Mouse (Mus musculus) forebrain, embryonic 14.5 days (tissue): ENCODE results near the gene Cckar. TPM values are rescaled to one million over a fixed set of nuclear protein-coding genes. Genes with fewer than 3 reads are reported as not detected.
A peak's percentile ranks its signal among the peaks of the same experiment; 100 is the strongest.
"Not testable (repeated sequence)": the region's sequence is repeated elsewhere in the genome, so short reads cannot be mapped to it uniquely, and the experiment has no call there.

ENCODE experiments used
- ATAC-seq: fragments of 200-750 bp; cut with Nextera tagmentation; 2 replicates; pipeline ENCODE4 v1.8.0; 2017; ENCODE audit warnings: mild to moderate bottlenecking, moderate library complexity
- DNase-seq: peaks from one replicate; pipeline ENCODE4 v3.0.0-alpha.2; 2015; ENCODE audit warnings: low spot score
- H3K27ac ChIP-seq: fragments of 300-500 bp; sonication (generic); 2 replicates; pipeline ENCODE4 v1.5.1; 2014; ENCODE audit warnings: low read depth, mild to moderate bottlenecking, control low read depth, low read length, moderate library complexity
- H3K27me3 ChIP-seq: fragments of 300-500 bp; sonication (generic); replicated peaks from 2 replicates; pipeline ENCODE4 v1.6.1; 2014; ENCODE audit warnings: low read length, control low read depth, mixed read lengths; ENCODE audit not compliant: control insufficient read depth, insufficient read depth
- H3K36me3 ChIP-seq: fragments of 300-500 bp; sonication (generic); 2 replicates; pipeline ENCODE4 v1.6.1; 2014; ENCODE audit warnings: low read length, control low read depth; ENCODE audit not compliant: control insufficient read depth, insufficient read depth
- H3K4me1 ChIP-seq: fragments of 300-500 bp; sonication (generic); 2 replicates; pipeline ENCODE4 v1.6.1; 2014; ENCODE audit warnings: antibody characterized with exemption, low read length, control low read depth; ENCODE audit not compliant: control insufficient read depth, insufficient read depth
- H3K4me2 ChIP-seq: fragments of 300-500 bp; sonication (generic); 2 replicates; pipeline ENCODE4 v1.6.1; 2014; ENCODE audit warnings: mild to moderate bottlenecking, control low read depth, low read length
- H3K4me3 ChIP-seq: fragments of 300-500 bp; sonication (generic); 2 replicates; pipeline ENCODE4 v1.5.1; 2014; ENCODE audit warnings: low read depth, low read length, control low read depth
- H3K9ac ChIP-seq: fragments of 300-500 bp; sonication (generic); 2 replicates; pipeline ENCODE4 v1.6.1; 2014; ENCODE audit warnings: mild to moderate bottlenecking, low read length, control low read depth, moderate library complexity
- H3K9me3 ChIP-seq: fragments of 300-500 bp; sonication (generic); replicated peaks from 2 replicates; pipeline ENCODE4 v1.6.1; 2016; ENCODE audit warnings: low read length, control low read depth, mixed read lengths; ENCODE audit not compliant: control insufficient read depth
- WGBS: fragments of 180-500 bp; shearing (Covaris S2); extraction: QIAGEN DNeasy Blood & Tissue Kit; methylation state at CpG from one replicate; pipeline ENCODE4 v1.1.7; 2014; 5-methylcytosine and 5-hydroxymethylcytosine counted together
- polyA plus RNA-seq: library from polyadenylated mRNA; unstranded; fragments of >200 nt; fragmentation: Nextera tagmentation; extraction: Ambion mirVana; gene quantifications from 2 replicates; pipeline ENCODE4 v1.2.1, GENCODE M21; 2014

Cckar gene
- polyA plus RNA-seq, 1 experiment from 2014 or later, result 1.4 TPM

DNA sequence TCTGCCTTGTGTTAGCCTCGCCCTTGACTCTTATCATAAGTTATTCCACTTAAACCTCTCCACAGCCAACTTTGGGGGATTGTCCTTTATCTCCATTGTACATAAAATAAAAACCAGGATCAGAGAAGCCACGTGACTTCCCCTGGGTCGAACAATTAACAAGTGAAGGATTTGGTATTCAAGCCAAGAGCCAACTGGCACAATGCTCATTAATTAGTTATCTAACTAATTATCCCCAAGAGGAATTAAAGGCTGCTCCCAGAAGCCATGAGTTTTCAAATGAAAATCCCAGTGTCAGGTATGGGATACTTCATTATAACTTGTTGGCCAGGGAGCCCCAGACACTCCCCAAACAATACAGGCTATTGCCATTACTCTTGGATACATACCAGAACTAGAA, 23.6 kb downstream of the Cckar start:
- Histone ChIP-seq H3K4me3 (no peak overlapping the region), H3K4me1 (0 out of 2 replicates have a peak, but pooled peaks cover 3% of the 10 kb centered on the region), H3K9me3 (no peaks in the 10 kb centered on the region), H3K4me2 (no peak overlapping the region), H3K9ac (no peak overlapping the region), H3K27me3 (no peaks in the 10 kb centered on the region), H3K36me3 (no peaks in the 10 kb centered on the region), H3K27ac (no peak overlapping the region)
- DNase-seq (peak; percentile 57), ATAC-seq (peak; percentile 34; the same call in 1 of the 2 replicates)
- WGBS, result 31% methylated on average over 3 of the region's 3 CpGs

DNA sequence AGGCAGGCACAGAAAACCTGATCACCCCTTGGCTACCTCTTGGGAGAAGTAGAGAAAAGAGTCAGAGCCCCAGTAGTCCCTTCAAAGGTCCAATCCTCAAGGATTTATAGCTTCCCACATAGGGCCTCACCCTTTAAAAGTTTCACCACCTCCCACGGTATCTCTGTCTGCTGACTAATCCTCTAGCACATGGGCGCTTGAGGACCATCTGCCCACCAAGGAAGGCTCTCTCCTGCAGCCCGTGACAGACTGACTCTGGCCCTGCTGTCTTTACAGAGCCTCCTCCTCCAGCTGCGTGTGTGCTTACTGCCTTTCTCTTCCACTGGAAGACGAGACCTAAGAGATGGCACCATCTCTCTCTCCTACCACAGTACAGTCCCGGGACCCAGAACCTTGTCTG, 27.9 kb downstream of the Cckar start:
- Histone ChIP-seq H3K36me3 (no peaks in the 10 kb centered on the region), H3K4me2 (no peak overlapping the region), H3K27ac (no peak overlapping the region), H3K9ac (no peak overlapping the region), H3K9me3 (no peaks in the 10 kb centered on the region), H3K4me3 (no peak overlapping the region), H3K27me3 (no peaks in the 10 kb centered on the region), H3K4me1 (no peaks in the 10 kb centered on the region)
- ATAC-seq (no peak), DNase-seq (no peak)
- 75% methylated on average over 6 of the region's 6 CpGs for WGBS

DNA sequence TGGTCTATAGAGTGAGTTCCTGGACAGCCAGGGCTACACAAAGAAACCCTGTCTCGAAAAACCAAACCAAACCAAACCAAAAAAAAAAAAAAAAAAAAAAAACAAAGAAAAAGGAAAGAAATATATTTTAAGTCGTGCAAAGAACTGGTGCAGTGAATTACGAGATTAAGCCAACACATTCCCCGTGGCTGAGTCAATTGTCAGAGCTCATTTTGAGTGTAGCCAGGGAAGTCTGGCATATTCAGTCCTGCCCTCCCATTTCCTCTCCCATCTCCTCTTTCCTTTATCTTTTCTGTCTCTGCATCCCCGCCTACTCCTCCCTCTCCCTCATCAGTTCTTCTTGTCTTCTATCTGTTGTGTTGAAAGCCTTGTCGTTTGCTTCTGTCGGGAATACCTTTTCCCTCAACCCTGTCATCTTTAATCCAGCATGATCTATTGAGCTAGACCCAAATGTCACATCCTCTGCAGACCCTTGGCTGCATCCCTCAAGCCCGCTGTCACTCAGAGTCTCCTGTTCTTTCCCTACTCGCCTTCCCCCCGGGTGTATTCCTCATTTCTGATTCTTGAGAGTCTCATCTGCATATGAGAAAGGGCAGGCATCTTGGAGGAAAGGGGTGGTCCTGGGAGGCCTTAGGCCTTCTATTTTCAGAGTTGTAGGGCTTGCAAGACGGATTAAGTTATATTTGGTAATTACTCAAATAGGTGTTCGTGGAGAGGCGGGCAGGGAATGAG, 29.3 kb downstream of the Cckar start:
- WGBS, result 52% methylated on average over 13 of the region's 13 CpGs
- no peaks in the 10 kb centered on the region for H3K9me3 ChIP-seq
- H3K4me1 ChIP-seq, result no peaks in the 10 kb centered on the region
- H3K36me3 ChIP-seq, result no peaks in the 10 kb centered on the region
- DNase-seq (no peak), ATAC-seq (no peak)
- no peak overlapping the region for H3K27ac ChIP-seq
- no peaks in the 10 kb centered on the region for H3K27me3 ChIP-seq
- H3K9ac ChIP-seq, result no peak overlapping the region
- H3K4me2 ChIP-seq, result no peak overlapping the region
- no peak overlapping the region for H3K4me3 ChIP-seq

DNA sequence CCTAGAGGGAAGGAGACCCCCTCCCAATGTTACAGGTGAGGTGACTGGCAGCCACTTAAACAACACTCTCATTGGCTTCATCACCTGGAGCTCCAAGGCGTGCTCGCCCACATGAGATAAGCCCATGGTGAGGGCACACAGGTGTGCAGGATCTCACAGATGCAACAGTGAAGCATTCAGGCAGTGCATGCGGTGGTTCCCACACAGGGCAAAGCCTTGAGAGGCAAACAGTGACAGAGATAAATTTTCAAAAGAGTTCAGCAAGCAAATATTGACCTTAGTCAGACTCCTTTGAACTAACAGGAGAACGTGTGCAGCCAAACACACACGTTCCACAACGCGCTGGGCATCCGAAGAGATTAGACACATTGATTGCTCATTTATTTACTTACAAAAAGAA, 30.8 kb downstream of the Cckar start:
- ATAC-seq (no peak), DNase-seq (no peak)
- no peak overlapping the region for H3K27ac ChIP-seq
- no peak overlapping the region for H3K9ac ChIP-seq
- no peaks in the 10 kb centered on the region for H3K27me3 ChIP-seq
- H3K36me3 ChIP-seq, result no peaks in the 10 kb centered on the region
- no peaks in the 10 kb centered on the region for H3K4me1 ChIP-seq
- H3K4me2 ChIP-seq, result no peak overlapping the region
- no peak overlapping the region for H3K4me3 ChIP-seq
- no peaks in the 10 kb centered on the region for H3K9me3 ChIP-seq
- WGBS, result 90% methylated on average over 8 of the region's 8 CpGs

DNA sequence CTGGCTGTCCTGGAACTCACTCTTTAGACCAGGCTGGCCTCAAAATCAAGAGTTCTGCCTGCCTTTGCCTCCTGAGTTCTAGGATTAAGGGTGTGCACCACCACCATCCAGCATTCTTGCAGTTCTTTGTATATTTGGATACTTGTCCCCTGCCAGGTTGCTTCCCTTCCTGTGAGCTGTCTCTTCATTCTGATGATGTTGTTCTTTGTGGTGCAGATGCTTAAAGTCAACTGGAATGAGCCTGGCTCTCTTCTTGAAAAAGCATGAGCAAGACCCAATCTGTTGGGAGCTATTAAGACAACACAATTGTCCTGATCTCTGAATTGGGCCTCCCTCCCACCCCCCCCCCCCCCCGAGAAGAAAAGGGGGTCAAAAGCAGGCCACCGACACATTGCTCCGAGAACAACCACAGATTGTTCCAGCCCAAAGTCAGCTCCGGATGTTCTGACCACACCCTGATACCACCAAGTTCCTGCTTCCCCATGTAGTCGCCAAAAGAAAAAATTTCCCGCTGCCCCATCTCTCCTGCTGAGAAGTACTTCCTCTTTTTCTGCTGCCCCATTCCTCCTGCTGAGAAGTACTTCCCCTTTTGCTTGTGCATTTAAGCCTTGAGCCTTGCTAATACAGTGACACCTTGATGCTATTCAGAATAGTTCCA, 33.9 kb downstream of the Cckar start:
- H3K4me3 ChIP-seq, result not testable (repeated sequence)
- 94% methylated on average over 5 of the region's 6 CpGs for WGBS

DNA sequence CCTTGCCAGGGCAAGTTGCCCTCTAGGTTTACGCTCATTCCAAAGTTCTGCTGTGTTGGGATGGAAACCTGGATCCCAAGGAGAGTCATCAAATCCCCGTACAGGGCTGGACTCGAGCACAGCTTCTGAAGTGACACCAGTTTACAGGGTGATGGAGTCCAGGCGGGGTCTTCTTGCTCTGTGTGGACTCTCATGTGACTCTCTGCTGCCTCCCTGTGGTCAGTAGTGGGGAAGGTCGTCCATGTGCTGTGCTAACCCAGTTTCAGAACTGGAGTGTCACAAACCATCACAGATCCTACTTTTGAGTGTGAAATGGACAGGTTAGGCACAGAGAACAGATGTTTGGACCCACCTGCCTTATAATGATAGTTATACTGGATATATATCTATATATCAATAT, 35.2 kb downstream of the Cckar start:
- Histone ChIP-seq H3K9me3 (no peaks in the 10 kb centered on the region), H3K4me3 (no peak overlapping the region), H3K36me3 (no peaks in the 10 kb centered on the region), H3K4me1 (no peaks in the 10 kb centered on the region), H3K4me2 (no peak overlapping the region), H3K27me3 (no peaks in the 10 kb centered on the region), H3K9ac (no peak overlapping the region), H3K27ac (no peak overlapping the region)
- ATAC-seq (peak; percentile 88), DNase-seq (peak; percentile 83)
- WGBS, result 24% methylated on average over 5 of the region's 5 CpGs

More for the DNA sequence above, 33.9 kb downstream of the Cckar start:
- H3K4me2 ChIP-seq, H3K9ac ChIP-seq, H3K9me3 ChIP-seq, H3K4me1 ChIP-seq, DNase-seq, ATAC-seq, H3K36me3 ChIP-seq, H3K27me3 ChIP-seq, H3K27ac ChIP-seq: not testable (repeated sequence)

DNA sequence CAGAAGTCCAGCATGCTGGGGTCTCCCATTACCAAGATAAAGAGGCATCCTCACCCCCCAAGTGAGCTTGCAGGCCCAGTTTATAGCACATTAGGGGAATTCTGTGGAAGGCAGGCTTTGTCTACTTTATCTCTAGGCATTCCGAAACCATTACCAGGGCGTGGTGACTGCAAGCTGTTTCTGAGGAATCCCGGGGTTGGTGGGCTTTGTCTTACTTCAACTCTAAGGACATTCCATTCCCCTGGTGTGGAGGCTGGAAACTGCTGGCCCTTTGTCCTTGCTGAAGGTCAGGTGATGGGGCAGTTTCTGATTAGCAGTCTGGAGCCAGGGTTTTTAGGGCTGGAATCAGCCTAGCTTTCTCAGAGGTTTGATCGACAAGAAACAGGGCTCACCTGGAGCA, 36.0 kb downstream of the Cckar start:
- ATAC-seq, result no peak
- WGBS, result 65% methylated on average over 4 of the region's 4 CpGs
- H3K27ac ChIP-seq, result no peak overlapping the region

DNA sequence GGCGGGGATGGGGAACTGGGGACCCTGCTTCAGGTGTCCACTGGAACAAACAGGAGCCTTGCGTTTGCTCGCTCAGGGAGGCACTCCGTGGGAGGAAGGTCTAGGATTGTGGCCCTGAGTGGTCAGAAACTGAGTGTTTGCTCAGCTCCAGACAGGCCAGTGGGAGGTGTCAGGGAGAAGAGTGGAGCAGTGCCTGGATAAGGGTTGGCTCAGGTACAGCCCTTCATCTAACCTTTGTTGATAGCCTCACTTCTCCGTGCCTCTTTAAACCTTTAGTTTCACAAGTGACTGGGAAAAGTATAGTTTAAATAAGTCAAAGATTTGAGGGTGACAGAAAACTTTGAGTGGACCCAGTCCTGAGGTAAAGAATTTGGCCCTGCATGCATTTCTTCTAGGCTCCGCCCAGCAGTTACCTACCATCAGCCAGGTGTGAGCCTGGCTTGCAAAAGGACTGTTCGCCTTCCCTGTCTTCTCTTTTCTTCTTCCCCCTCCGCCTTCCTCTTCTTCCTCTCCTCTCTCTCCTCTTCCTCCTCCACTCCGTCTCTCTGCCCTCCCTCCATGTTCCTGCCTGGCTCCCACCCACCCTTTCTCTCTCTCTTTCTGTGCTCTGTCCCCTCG, 37.1 kb downstream of the Cckar start:
- no peak overlapping the region for H3K9ac ChIP-seq
- no peaks in the 10 kb centered on the region for H3K9me3 ChIP-seq
- H3K27ac ChIP-seq, result no peak overlapping the region
- no peak for DNase-seq
- ATAC-seq, result no peak
- H3K4me2 ChIP-seq, result no peak overlapping the region
- H3K4me3 ChIP-seq, result no peak overlapping the region
- WGBS, result 95% methylated on average over 10 of the region's 10 CpGs
- H3K27me3 ChIP-seq, result no peaks in the 10 kb centered on the region
- H3K4me1 ChIP-seq, result no peaks in the 10 kb centered on the region
- H3K36me3 ChIP-seq, result no peaks in the 10 kb centered on the region

More for the DNA sequence above, 36.0 kb downstream of the Cckar start:
- H3K36me3 ChIP-seq, result no peaks in the 10 kb centered on the region
- no peaks in the 10 kb centered on the region for H3K4me1 ChIP-seq
- H3K4me3 ChIP-seq, result no peak overlapping the region
- H3K27me3 ChIP-seq, result no peaks in the 10 kb centered on the region
- H3K4me2 ChIP-seq, result no peak overlapping the region
- H3K9me3 ChIP-seq, result no peaks in the 10 kb centered on the region
- DNase-seq, result no peak
- no peak overlapping the region for H3K9ac ChIP-seq

DNA sequence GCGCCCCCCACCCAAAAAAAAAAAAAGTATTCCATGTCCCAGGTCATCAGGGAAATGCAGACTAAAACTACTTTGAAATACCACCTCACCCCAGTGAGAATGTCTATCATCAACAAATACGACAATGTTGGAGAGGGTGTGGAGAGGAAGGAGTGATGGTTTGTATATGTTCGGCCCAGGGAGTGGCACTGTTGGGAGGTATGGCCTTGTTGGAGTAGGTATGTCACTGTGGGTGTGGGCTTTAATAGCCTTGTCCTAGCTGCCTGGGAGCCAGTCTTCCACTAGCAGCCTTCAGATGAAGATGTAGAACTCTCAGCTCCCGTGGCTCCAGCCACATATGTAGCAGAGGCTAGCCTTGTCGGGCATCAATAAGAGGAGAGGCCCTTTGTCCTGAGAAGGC, 39.5 kb downstream of the Cckar start:
- Histone ChIP-seq H3K9me3 (no peaks in the 10 kb centered on the region), H3K9ac (no peak overlapping the region), H3K27me3 (no peaks in the 10 kb centered on the region), H3K36me3 (no peaks in the 10 kb centered on the region), H3K4me3 (no peak overlapping the region), H3K4me1 (no peaks in the 10 kb centered on the region), H3K4me2 (no peak overlapping the region), H3K27ac (no peak overlapping the region)
- 90% methylated on average over 5 of the region's 5 CpGs for WGBS
- DNase-seq, result no peak
- no peak for ATAC-seq
